Mouse (Mus musculus): ENCODE data around the gene Plk3. TPM values are rescaled to one million over a fixed set of nuclear protein-coding genes. Genes with fewer than 3 reads are reported as not detected.

Gene Plk3
- polyA plus RNA-seq, 1 experiment from 2014 or later = 2.2 TPM

DNA sequence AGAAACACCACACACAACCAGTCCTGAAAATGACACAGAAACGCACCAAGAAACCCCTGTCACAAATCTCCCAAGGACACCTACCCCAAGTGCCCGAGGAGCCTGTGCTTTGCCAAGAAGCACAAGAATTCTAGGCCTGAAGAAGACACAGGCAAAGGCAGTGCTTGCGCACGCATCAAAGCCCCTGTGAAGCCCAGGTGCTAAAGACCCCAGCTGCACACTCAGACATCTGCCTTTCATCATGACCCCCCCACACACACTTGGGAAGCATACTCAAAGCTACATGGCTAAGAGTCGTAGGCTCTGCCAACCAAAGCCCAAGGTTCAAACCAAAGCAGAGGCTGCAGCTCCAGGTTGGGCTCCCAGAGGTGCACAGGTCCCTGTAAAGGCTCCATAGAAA lies 18.2 kb downstream of the Plk3 start:
- Histone ChIP-seq H3K27me3 (ENCODE audit: control insufficient read depth, insufficient read depth, low read length) (no peaks in the 10 kb centered on the region), H3K4me2 (ENCODE audit: low read depth, low read length) (no peak overlapping the region), H3K9me3 (replicated peaks; ENCODE audit: control insufficient read depth, low read length) (no peaks in the 10 kb centered on the region), H3K4me3 (ENCODE audit: low read length) (no peak overlapping the region), H3K36me3 (ENCODE audit: control insufficient read depth, insufficient read depth) (no peaks in the 10 kb centered on the region), H3K4me1 (ENCODE audit: control insufficient read depth, insufficient read depth, low read length) (peaks cover 6% of the 10 kb centered on the region), H3K9ac (ENCODE audit: low read length) (no peak overlapping the region), H3K27ac (ENCODE audit: low read length) (no peak overlapping the region)
- 78% methylated on average over 5 of the region's 5 CpGs for WGBS
- no peak for ATAC-seq (replicated peaks; ENCODE audit: extremely low read depth, insufficient read depth, low FRiP score)

- 96% methylated on average over 1 of the region's 1 CpGs for WGBS
- H3K27ac ChIP-seq (ENCODE audit: low read length) = no peak overlapping the region
- no peak for ATAC-seq (replicated peaks; ENCODE audit: extremely low read depth, insufficient read depth, low FRiP score)
- no peak overlapping the region for H3K9ac ChIP-seq (ENCODE audit: low read length)
- no peaks in the 10 kb centered on the region for H3K4me1 ChIP-seq (ENCODE audit: control insufficient read depth, insufficient read depth, low read length)
- H3K4me3 ChIP-seq (ENCODE audit: low read length) = no peak overlapping the region
- no peaks in the 10 kb centered on the region for H3K9me3 ChIP-seq (replicated peaks; ENCODE audit: control insufficient read depth, low read length)
- H3K36me3 ChIP-seq (ENCODE audit: control insufficient read depth, insufficient read depth) = no peaks in the 10 kb centered on the region
- no peaks in the 10 kb centered on the region for H3K27me3 ChIP-seq (ENCODE audit: control insufficient read depth, insufficient read depth, low read length)
- H3K4me2 ChIP-seq (ENCODE audit: low read depth, low read length) = no peak overlapping the region
These were observed 20.5 kb downstream of the Plk3 start for GRCm38 (mm10) chr4:117113237-117113636.

GRCm38 (mm10) chr4:117110985-117111384 lies 22.8 kb downstream of the Plk3 start:
- no peaks in the 10 kb centered on the region for H3K9me3 ChIP-seq (replicated peaks; ENCODE audit: control insufficient read depth, low read length)
- no peaks in the 10 kb centered on the region for H3K27me3 ChIP-seq (ENCODE audit: control insufficient read depth, insufficient read depth, low read length)
- H3K36me3 ChIP-seq (ENCODE audit: control insufficient read depth, insufficient read depth) = no peaks in the 10 kb centered on the region
- H3K4me1 ChIP-seq (ENCODE audit: control insufficient read depth, insufficient read depth, low read length) = no peaks in the 10 kb centered on the region
- H3K27ac ChIP-seq (ENCODE audit: low read length) = no peak overlapping the region
- H3K9ac ChIP-seq (ENCODE audit: low read length) = no peak overlapping the region
- ATAC-seq (replicated peaks; ENCODE audit: extremely low read depth, insufficient read depth, low FRiP score) = no peak
- WGBS = 83% methylated on average over 11 of the region's 11 CpGs
- no peak overlapping the region for H3K4me3 ChIP-seq (ENCODE audit: low read length)
- no peak overlapping the region for H3K4me2 ChIP-seq (ENCODE audit: low read depth, low read length)

GRCm38 (mm10) chr4:117110249-117110648 lies 23.5 kb downstream of the Plk3 start:
- 82% methylated on average over 13 of the region's 13 CpGs for WGBS

DNA sequence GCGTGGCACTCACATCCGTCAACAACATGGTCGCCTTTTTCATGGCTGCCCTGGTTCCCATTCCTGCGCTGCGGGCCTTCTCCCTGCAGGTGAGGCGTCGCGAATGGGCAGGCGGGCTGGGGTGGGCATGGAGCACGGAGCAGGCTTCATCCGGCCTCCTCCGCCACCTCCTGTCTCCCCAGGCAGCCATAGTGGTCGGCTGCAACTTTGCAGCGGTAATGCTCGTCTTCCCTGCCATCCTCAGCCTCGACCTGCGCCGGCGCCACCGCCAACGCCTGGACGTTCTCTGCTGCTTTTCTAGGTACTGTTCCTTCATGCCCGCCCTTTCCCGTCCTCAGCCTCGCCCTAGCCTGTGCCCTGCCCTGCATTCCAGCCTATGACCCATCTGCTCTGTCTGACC lies 24.4 kb downstream of the Plk3 start:
- Histone ChIP-seq H3K4me1 (ENCODE audit: control insufficient read depth, insufficient read depth, low read length) (no peaks in the 10 kb centered on the region), H3K4me3 (ENCODE audit: low read length) (no peak overlapping the region), H3K36me3 (ENCODE audit: control insufficient read depth, insufficient read depth) (no peaks in the 10 kb centered on the region), H3K27ac (ENCODE audit: low read length) (no peak overlapping the region), H3K9me3 (replicated peaks; ENCODE audit: control insufficient read depth, low read length) (no peaks in the 10 kb centered on the region), H3K27me3 (ENCODE audit: control insufficient read depth, insufficient read depth, low read length) (no peaks in the 10 kb centered on the region), H3K9ac (ENCODE audit: low read length) (no peak overlapping the region), H3K4me2 (ENCODE audit: low read depth, low read length) (no peak overlapping the region)
- no peak for ATAC-seq (replicated peaks; ENCODE audit: extremely low read depth, insufficient read depth, low FRiP score)
- 89% methylated on average over 25 of the region's 25 CpGs for WGBS

More at GRCm38 (mm10) chr4:117110249-117110648, 23.5 kb downstream of the Plk3 start:
- no peak for ATAC-seq (replicated peaks; ENCODE audit: extremely low read depth, insufficient read depth, low FRiP score)
- H3K9ac ChIP-seq (ENCODE audit: low read length) = no peak overlapping the region
- no peaks in the 10 kb centered on the region for H3K9me3 ChIP-seq (replicated peaks; ENCODE audit: control insufficient read depth, low read length)
- no peaks in the 10 kb centered on the region for H3K4me1 ChIP-seq (ENCODE audit: control insufficient read depth, insufficient read depth, low read length)
- H3K36me3 ChIP-seq (ENCODE audit: control insufficient read depth, insufficient read depth) = no peaks in the 10 kb centered on the region
- no peak overlapping the region for H3K4me2 ChIP-seq (ENCODE audit: low read depth, low read length)
- H3K27me3 ChIP-seq (ENCODE audit: control insufficient read depth, insufficient read depth, low read length) = no peaks in the 10 kb centered on the region
- no peak overlapping the region for H3K4me3 ChIP-seq (ENCODE audit: low read length)
- H3K27ac ChIP-seq (ENCODE audit: low read length) = no peak overlapping the region

DNA sequence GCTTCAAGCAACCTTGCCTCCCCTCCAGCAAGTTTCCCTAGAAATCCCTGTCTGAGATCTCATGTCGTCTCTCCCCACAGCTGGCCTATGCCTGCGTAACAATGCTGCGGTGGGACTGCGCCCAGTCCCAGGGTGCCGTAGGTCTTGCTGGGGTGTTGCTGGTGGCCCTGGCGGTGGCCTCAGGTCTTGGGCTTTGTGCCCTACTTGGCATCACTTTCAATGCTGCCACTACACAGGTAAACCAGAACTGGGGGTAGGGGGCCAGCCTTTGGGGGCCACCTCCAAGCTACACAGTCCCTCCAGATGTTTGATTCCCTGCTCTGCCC lies 25.3 kb downstream of the Plk3 start:
- Histone ChIP-seq H3K36me3 (ENCODE audit: control insufficient read depth, insufficient read depth) (no peaks in the 10 kb centered on the region), H3K4me3 (ENCODE audit: low read length) (no peak overlapping the region), H3K27ac (ENCODE audit: low read length) (no peak overlapping the region), H3K9ac (ENCODE audit: low read length) (no peak overlapping the region), H3K4me2 (ENCODE audit: low read depth, low read length) (no peak overlapping the region), H3K9me3 (replicated peaks; ENCODE audit: control insufficient read depth, low read length) (no peaks in the 10 kb centered on the region), H3K27me3 (ENCODE audit: control insufficient read depth, insufficient read depth, low read length) (no peaks in the 10 kb centered on the region), H3K4me1 (ENCODE audit: control insufficient read depth, insufficient read depth, low read length) (no peaks in the 10 kb centered on the region)
- no peak for ATAC-seq (replicated peaks; ENCODE audit: extremely low read depth, insufficient read depth, low FRiP score)
- WGBS = 94% methylated on average over 6 of the region's 6 CpGs

GRCm38 (mm10) chr4:117107813-117108523 lies 25.8 kb downstream of the Plk3 start:
- 86% methylated on average over 18 of the region's 18 CpGs for WGBS
- Histone ChIP-seq H3K27me3 (ENCODE audit: control insufficient read depth, insufficient read depth, low read length) (no peaks in the 10 kb centered on the region), H3K4me2 (ENCODE audit: low read depth, low read length) (no peak overlapping the region), H3K9me3 (replicated peaks; ENCODE audit: control insufficient read depth, low read length) (no peaks in the 10 kb centered on the region), H3K27ac (ENCODE audit: low read length) (no peak overlapping the region), H3K4me1 (ENCODE audit: control insufficient read depth, insufficient read depth, low read length) (no peaks in the 10 kb centered on the region), H3K36me3 (ENCODE audit: control insufficient read depth, insufficient read depth) (no peaks in the 10 kb centered on the region), H3K4me3 (ENCODE audit: low read length) (no peak overlapping the region), H3K9ac (ENCODE audit: low read length) (no peak overlapping the region)
- no peak for ATAC-seq (replicated peaks; ENCODE audit: extremely low read depth, insufficient read depth, low FRiP score)

DNA sequence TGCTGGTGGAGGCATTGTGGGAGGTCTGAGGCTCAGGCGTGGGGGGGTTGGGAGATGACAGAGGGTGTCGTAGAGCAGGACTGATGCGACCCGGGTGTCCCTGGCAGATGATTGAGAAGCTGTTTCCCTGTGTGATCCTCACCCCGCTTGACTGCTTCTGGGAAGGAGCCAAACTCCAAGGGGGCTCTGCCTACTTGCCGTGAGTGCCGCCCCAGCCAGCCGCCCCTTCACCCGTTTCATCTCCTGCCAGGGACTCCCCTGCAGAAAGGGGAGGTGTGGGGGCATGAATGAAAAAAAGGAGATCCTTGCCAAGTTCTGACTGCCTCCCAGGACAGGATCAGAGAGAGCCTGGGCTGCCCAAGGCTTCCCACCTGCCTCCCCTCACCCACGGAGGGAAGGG lies 28.6 kb downstream of the Plk3 start:
- Histone ChIP-seq H3K4me3 (ENCODE audit: low read length) (no peak overlapping the region), H3K4me2 (ENCODE audit: low read depth, low read length) (no peak overlapping the region), H3K27me3 (ENCODE audit: control insufficient read depth, insufficient read depth, low read length) (no peaks in the 10 kb centered on the region), H3K4me1 (ENCODE audit: control insufficient read depth, insufficient read depth, low read length) (no peaks in the 10 kb centered on the region), H3K36me3 (ENCODE audit: control insufficient read depth, insufficient read depth) (no peaks in the 10 kb centered on the region), H3K9ac (ENCODE audit: low read length) (no peak overlapping the region), H3K27ac (ENCODE audit: low read length) (no peak overlapping the region), H3K9me3 (replicated peaks; ENCODE audit: control insufficient read depth, low read length) (no peaks in the 10 kb centered on the region)
- no peak for ATAC-seq (replicated peaks; ENCODE audit: extremely low read depth, insufficient read depth, low FRiP score)
- 57% methylated on average over 10 of the region's 10 CpGs for WGBS

DNA sequence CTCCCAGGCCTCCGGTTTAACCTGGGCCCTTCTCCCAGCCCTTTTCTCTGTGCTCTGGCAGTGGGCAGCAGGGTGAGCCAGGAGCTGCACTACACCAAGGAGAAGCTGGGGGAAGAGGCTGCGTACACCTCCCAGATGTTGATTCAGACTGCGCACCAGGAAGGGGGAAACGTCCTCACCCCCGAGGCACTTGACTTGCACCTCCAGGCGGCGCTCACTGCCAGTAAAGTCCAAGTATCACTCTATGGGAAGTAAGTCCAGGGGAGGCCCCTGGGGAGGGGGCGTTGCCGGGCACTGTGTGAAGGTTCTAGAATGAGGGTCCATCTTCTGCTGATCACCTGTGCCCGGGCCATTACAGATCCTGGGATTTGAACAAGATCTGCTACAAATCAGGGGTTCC lies 29.1 kb downstream of the Plk3 start:
- no peak overlapping the region for H3K4me3 ChIP-seq (ENCODE audit: low read length)
- H3K9ac ChIP-seq (ENCODE audit: low read length) = no peak overlapping the region
- whole genome bisulfite sequencing = 73% methylated on average over 10 of the region's 10 CpGs
- no peak overlapping the region for H3K27ac ChIP-seq (ENCODE audit: low read length)
- H3K4me2 ChIP-seq (ENCODE audit: low read depth, low read length) = no peak overlapping the region
- no peaks in the 10 kb centered on the region for H3K27me3 ChIP-seq (ENCODE audit: control insufficient read depth, insufficient read depth, low read length)
- no peak for ATAC-seq (replicated peaks; ENCODE audit: extremely low read depth, insufficient read depth, low FRiP score)
- H3K36me3 ChIP-seq (ENCODE audit: control insufficient read depth, insufficient read depth) = no peaks in the 10 kb centered on the region
- no peaks in the 10 kb centered on the region for H3K9me3 ChIP-seq (replicated peaks; ENCODE audit: control insufficient read depth, low read length)
- no peaks in the 10 kb centered on the region for H3K4me1 ChIP-seq (ENCODE audit: control insufficient read depth, insufficient read depth, low read length)
